In genomic region chr19:22552179-22552578, GRCm38 (mm10) we compare ENCODE assay signal across 8 mouse cellular contexts.
A peak's percentile ranks its signal among the peaks of the same experiment; 100 is the strongest.
DNase-seq lines count a peak whose midpoint lies in the region; ATAC-seq and TF ChIP-seq lines count a peak whose summit lies in the region.

No protein-coding gene starts in this region.

- WGBS in large intestine, adult 2 months, result 17% methylated on average over 5 of the region's 5 CpGs
- WGBS in lung, embryonic 14.5 days, result 27% methylated on average over 5 of the region's 5 CpGs

- DNase-seq in ES-E14 (ENCODE audit: low read depth, low spot score), result peak; percentile 56
- DNase-seq in adrenal gland, adult (ENCODE audit: inconsistent age in 2 of 2, low spot score in 1 of 2), result peak; percentile 23 to 72
- DNase-seq in cerebellum, postnatal 36 days, result peak; percentile 80 to 83
- peak; percentile 69 for DNase-seq in gastrocnemius, postnatal 10 days
- DNase-seq in large intestine, adult 2 months (ENCODE audit: low read depth, low spot score), result peak; percentile 1
- DNase-seq in lung, embryonic 14.5 days, result peak; percentile 73
- peak; percentile 83 for DNase-seq in retina, embryonic 14.5 days (ENCODE audit: low spot score)
- DNase-seq in T-cell, adult 2 months (ENCODE audit: low spot score), result no peak

- ATAC-seq in lung, embryonic 14.5 days (ENCODE audit: insufficient read depth), result no peak

- peaks cover 0 to 2% of the 10 kb centered on the region in 2 experiments; a peak in 1 of 4 replicates for H3K4me1 ChIP-seq in ES-E14 (ENCODE audit: control insufficient read depth in 2 of 2, insufficient read depth in 2 of 2, low read length in 2 of 2, poor library complexity in 1 of 2)
- H3K4me1 ChIP-seq in lung, embryonic 14.5 days (ENCODE audit: insufficient read depth), result no peaks in the 10 kb centered on the region

- H3K36me3 ChIP-seq in ES-E14 (ENCODE audit: control insufficient read depth, insufficient read depth, low read length, poor library complexity, severe bottlenecking), result no peaks in the 10 kb centered on the region
- H3K36me3 ChIP-seq in lung, embryonic 14.5 days (ENCODE audit: insufficient read depth), result no peaks in the 10 kb centered on the region

- in situ Hi-C loops in ES-E14 (cut with MboI; ENCODE audit: low sequenced_read_pairs in 2 of 2, unreplicated experiment in 2 of 2), result loop anchor here (10.0 to 25.0 kb wide), 2 partner anchors 333 to 335 kb away; no protein-coding TSS in a partner anchor

- peak; percentile 69 for TF ChIP-seq CTCF in lung, embryonic 14.5 days (IDR thresholded peaks at IDR 0.05; ENCODE audit: low read depth)

- H3K27ac ChIP-seq in ES-E14 (ENCODE audit: insufficient read depth, low read depth, low read length, poor library complexity, severe bottlenecking), result no peak overlapping the region
- no peak overlapping the region for H3K27ac ChIP-seq in lung, embryonic 14.5 days (ENCODE audit: low read depth)

- no peaks in the 10 kb centered on the region for H3K9me3 ChIP-seq in ES-E14 (ENCODE audit: control insufficient read depth, insufficient read depth, low read depth, low read length)
- no peaks in the 10 kb centered on the region for H3K9me3 ChIP-seq in lung, embryonic 14.5 days (ENCODE audit: low read depth, low read length)

- no peaks in the 10 kb centered on the region for H3K27me3 ChIP-seq in lung, embryonic 14.5 days (ENCODE audit: insufficient read depth, low read length)

- no peak overlapping the region for H3K4me3 ChIP-seq in ES-E14 (ENCODE audit: insufficient read depth in 1 of 2, low read depth in 1 of 2, low read length in 2 of 2, poor library complexity in 1 of 2, severe bottlenecking in 1 of 2)
- H3K4me3 ChIP-seq in lung, embryonic 14.5 days (ENCODE audit: low read depth, low read length), result no peak overlapping the region

- no peak overlapping the region for H3K9ac ChIP-seq in ES-E14 (ENCODE audit: insufficient read depth, low read depth, low read length, poor library complexity, severe bottlenecking)
- no peak overlapping the region for H3K9ac ChIP-seq in lung, embryonic 14.5 days

- H3K4me2 ChIP-seq in lung, embryonic 14.5 days, result no peak overlapping the region

TF ChIP-seq in ES-E14, 5 proteins besides CTCF, POLR2A, EP300 and RAD21:
- TF ChIP-seq HCFC1 (IDR thresholded peaks at IDR 0.05; ENCODE audit: borderline replicate concordance, insufficient read depth, low read length) (no peak), ZC3H11A (IDR thresholded peaks at IDR 0.05; ENCODE audit: borderline replicate concordance, low read depth, low read length) (peak; percentile 70; the same call in 1 of the 2 replicates), ZNF384 (IDR thresholded peaks at IDR 0.05; ENCODE audit: low read depth, low read length) (no peak)
TF ChIP-seq in ES-E14: peak in this region for 1.
